Mouse (Mus musculus): ENCODE measurements around the gene Auts2.

Gene Auts2

DNA sequence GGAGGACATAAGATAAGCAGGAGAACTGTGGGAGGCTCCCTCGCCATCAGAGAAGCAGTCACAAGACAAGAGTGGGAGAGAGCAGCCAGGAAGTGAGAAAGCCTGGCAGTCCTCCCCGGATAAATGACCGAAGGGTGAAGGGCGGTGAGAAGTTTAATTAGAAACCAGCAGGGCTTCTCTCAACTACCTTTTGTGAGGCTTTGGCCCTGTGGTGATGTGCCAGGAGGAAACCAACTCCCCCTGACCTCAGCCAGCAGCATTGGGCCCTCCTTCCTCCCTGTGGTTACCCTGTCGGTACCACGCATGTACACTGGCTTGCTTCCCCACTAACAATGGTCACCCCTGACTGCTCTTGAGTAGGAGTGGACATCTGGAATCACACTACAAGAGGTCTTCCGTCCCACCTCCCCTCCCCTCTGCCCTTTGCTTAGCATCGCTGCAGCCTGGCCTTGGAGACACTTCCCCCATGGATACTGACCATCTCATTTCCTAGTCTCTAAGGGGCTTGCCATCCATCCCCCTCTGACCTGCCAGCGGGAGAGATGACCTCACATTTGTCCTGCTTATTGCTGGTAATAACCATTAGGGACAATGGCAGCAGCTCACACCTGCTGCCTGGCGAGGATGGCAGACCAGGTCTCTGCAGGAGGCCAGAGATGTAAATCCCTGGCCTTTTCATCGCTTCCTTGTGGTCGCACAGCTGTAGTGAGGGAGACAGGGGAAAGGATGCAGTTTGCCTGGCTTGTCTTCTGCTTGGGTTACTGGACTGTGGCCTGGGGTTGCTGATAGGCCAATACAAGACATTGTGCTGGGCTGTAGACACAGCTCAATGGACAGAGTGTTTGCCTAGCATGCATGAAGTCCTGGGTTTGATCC lies 958.6 kb downstream of the Auts2 start:
- peak; percentile 45 for DNase-seq

GRCm38 (mm10) chr5:131581110-131582050 lies 961.8 kb downstream of the Auts2 start:
- DNase-seq = no peak

GRCm38 (mm10) chr5:131578737-131579136 lies 964.4 kb downstream of the Auts2 start:
- no peak for DNase-seq

DNA sequence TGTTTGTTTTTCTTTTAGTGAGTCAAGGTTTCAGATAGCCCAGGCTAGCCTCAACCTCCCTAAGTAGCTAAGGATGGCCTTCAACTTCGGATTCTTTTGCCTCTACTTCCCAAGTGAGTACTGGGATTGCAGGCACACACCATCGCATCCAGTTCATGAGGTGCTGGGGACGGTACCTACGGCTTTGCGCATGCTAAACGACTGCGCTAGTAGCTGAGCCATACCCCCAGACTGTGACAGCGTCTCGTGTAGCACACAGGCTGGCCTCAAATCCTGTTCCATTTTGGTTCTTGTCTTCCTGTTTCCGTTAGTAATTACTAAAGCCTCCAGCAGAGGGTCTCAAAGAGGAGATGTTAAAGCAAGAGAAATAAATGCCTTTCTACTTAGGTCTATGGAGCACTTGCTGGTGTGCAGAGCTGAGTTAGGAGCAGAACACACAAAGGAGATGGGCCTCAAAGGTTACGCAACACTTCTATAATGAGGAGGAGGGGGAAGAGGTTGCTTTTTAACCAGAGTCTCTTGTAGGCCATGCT lies 967.3 kb downstream of the Auts2 start:
- DNase-seq = peak; percentile 60

GRCm38 (mm10) chr5:131575086-131575514 lies 968.0 kb downstream of the Auts2 start:
- no peak for DNase-seq

DNA sequence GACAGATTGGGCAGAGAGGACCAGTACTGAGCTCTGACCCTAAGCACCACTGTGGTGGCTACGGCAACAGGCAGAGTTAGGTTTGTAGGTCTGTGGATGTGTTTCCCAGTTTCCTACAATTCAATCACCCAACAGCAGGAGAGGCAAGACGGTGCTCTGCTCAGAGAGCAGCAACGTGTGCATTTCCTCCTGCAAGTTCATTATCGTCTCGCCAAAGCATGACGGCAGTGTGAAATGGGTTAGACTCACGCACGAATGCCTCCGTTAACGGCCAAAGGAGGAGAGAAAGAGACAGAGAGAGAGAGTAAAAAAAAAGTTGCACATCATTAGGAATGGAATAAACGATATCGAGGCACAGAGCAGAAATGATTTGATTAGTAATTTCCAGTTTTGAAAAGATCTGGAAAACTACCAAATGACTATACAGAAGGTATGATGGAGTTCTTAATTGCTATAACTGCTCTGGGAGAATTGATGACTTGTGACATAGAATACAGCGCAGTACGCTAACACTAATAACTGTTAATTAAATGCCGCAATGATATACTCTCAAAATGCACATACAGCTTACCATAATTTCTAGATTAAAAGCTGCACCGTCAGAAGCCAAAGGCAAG lies 968.6 kb downstream of the Auts2 start:
- peak; percentile 93 for DNase-seq

DNA sequence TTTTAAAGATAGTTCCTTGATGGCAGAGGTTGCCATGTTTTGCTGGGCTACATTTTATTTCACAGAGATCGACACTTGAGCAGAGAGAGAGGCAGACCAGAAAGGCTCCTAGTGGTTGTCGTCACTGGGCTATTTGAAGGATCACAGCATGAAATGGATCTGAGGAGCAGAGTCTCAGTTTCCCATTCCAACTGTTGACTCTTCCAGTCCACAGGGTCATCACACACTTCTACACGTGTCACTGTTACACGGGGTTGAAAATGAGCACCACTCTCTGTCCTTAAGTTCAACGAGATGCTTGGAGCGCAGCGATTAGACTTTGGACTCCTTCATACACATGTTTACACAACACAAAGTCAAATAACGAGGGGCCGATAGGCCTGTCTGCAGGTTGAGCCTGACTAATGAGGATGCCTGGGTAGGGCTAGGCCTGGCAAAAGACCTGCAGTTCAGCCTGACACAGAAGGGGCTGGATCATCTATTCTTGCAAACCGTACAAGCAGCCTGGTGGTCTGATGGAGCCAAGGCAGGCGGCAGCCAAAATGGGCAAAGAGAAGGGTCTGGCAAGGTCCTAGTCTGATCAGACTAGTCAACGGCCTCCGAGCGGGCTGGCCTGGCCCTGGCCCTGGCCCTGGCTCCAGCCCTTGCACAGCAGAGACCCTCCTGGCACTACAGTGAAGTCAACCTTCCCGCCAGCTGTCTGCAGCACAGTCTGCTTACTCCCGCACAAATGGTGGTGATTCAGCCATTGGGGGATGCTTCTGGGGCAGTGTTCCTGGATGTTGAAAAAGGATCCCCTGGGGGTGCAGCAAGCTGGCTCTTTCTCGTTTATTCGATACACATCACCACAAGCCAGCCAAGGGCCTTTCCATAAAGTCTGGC lies 969.6 kb downstream of the Auts2 start:
- peak; percentile 48 for DNase-seq

DNA sequence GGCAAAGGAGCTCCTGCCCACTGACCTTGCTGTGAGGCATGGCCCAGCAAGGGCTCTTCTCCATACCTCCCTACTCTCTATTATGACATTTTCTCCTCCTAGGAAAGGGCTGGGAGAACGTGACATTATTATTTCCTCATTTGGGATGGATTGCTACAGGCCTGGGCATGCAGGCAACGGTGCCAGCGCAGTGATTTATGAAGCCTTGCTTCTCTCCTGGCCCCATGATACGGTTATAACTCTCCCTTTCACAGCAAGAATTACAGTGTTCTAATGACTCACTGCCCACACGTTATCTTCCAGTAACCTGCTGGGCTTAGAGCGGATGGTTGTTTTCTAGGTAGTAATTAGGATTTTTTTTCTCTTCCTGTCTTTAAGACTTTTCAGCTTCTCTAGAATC lies 977.1 kb downstream of the Auts2 start:
- DNase-seq = no peak

GRCm38 (mm10) chr5:131563630-131564252 lies 979.4 kb downstream of the Auts2 start:
- DNase-seq = no peak

DNA sequence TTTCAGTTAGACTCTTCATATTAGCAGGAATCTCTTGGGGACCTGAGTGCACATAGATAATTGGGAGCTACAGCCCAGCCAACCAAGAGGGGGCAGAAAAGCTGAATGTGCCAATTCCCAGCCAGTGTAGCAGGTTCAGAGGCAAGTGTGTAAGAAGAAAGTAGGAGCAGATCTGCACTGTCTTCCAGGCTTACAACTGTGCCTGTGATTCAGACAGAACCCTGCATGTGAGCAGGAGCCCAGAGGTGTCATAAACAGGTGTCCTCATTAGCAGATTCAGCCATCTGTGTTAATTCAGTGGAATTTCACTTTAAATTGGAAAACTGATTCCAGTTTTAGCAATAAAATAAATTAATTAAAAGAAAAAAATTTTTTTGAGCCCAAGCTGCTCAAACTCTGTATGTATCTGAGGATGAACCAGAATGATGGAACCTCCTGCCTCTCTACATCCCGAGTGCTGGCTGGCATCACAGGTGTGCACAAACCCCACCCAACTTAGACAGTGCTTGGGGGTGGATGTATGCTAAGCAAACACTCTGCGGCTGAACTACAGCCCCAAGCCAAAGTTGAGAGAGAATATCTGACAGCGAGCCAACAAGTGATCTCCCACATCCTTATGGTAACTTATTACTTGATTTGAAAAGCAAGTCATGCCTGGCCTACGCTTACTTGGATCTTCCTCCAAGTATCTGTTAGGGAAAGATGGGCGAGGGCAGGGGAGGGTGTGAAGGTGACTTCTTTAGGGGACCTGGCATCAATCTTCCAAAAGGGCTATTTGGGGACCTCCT lies 982.2 kb downstream of the Auts2 start:
- no peak for DNase-seq

GRCm38 (mm10) chr5:131558403-131559174 lies 984.6 kb downstream of the Auts2 start:
- peak; percentile 8 for DNase-seq

DNA sequence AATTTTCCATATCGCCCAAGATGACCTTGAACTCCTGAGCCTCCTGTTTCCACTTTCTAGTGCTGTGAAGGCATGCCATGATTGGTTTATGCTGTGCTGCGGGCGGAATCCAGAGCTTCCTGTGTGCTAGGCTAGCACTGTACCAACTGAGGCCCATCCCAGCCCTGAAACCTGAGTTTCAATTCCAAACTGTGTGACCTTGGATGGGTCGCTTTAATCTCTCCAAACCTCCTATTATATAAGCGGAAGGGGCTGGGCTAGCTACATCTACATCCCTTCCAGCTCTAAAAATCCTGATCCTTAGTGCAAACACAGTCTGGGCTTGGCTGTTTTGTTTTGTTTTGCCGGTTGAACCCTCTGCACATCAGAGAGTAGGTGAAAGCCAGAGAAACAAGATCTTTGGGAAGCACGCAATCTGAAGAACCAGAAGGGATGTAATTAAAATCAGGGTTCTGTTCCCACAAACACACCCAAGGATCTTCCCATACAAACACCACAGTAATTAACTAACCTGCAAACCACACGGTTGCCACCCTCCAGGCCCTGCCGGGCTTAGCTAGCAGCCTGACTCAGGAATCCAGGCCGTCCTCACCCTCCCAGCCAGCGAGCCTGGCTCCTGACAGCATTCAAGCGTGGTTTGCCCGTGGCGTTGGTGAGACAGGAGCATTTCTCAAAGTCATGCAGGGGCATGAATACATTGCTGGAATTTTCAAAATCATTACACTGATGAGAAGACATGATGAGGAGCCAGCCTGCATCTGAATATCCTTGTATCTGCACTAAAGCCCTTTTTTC lies 985.4 kb downstream of the Auts2 start:
- DNase-seq = peak; percentile 45

- peak; percentile 87 for DNase-seq
Observed at GRCm38 (mm10) chr5:131548932-131549563, 994.1 kb downstream of the Auts2 start.

- peak; percentile 65 for DNase-seq
Observed at GRCm38 (mm10) chr5:131547926-131548325, 995.2 kb downstream of the Auts2 start.

- no peak for DNase-seq
Observed at GRCm38 (mm10) chr5:131546414-131546813, 996.7 kb downstream of the Auts2 start.

- DNase-seq = no peak
Observed at GRCm38 (mm10) chr5:131544381-131544780, 998.8 kb downstream of the Auts2 start.

- DNase-seq = peak; percentile 78
Observed at GRCm38 (mm10) chr5:131538311-131538915, 1004.7 kb downstream of the Auts2 start.

DNA sequence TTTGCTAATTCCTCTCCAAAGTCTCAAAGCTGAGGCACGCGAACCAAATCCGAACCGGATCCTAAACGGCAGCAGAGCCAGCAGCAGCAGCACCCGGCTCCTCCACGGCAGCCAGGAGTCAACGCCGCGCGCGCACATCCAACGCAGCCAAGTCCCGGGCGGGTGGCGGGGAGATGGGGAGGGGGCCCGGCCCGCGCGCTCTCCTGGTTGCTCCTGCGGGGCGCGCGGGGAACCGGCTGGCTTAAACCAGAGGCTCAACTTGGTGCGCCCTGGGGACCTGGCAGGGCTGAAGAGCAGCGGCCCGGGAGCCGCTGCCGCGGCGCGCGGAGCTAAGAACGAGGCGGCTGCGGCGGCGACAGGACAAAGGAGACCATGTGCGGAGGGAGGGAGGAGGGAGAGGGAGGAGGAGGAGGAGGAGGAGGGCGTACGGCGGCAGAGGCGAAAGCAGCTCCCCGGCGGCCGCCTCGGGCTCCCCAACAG lies 1005.3 kb downstream of the Auts2 start:
- no peak for DNase-seq

All from retina, postnatal 1 day (tissue).